Mouse (Mus musculus) liver, embryonic 12.5 days (tissue): ENCODE measurements around the gene Myo6. TPM values are rescaled to one million over a fixed set of nuclear protein-coding genes. Genes with fewer than 3 reads are reported as not detected.
"Not testable (repeated sequence)": the region's sequence is repeated elsewhere in the genome, so short reads cannot be mapped to it uniquely, and the experiment has no call there.

ENCODE experiments used
- ATAC-seq: fragments of 200-750 bp; cut with Nextera tagmentation; 2 replicates; pipeline ENCODE4 v1.8.0; 2017; ENCODE audit warnings: moderate number of reproducible peaks, mild to moderate bottlenecking, moderate library complexity
- H3K27ac ChIP-seq: fragments of 300-500 bp; sonication (generic); 2 replicates; pipeline ENCODE4 v1.5.1; 2016; ENCODE audit warnings: mild to moderate bottlenecking
- H3K27me3 ChIP-seq: fragments of 300-500 bp; sonication (generic); replicated peaks from 2 replicates; pipeline ENCODE4 v1.6.1; 2016; ENCODE audit warnings: mild to moderate bottlenecking, moderate library complexity
- H3K36me3 ChIP-seq: fragments of 300-500 bp; sonication (generic); 2 replicates; pipeline ENCODE4 v1.6.1; 2016; ENCODE audit warnings: mild to moderate bottlenecking, moderate library complexity
- H3K4me1 ChIP-seq: fragments of 300-500 bp; sonication (generic); 2 replicates; pipeline ENCODE4 v1.6.1; 2016
- H3K4me2 ChIP-seq: fragments of 300-500 bp; sonication (generic); 2 replicates; pipeline ENCODE4 v1.6.1; 2016; ENCODE audit warnings: mild to moderate bottlenecking, moderate library complexity
- H3K4me3 ChIP-seq: fragments of 300-500 bp; sonication (generic); 2 replicates; pipeline ENCODE4 v1.5.1; 2016; ENCODE audit warnings: mild to moderate bottlenecking, moderate library complexity
- H3K9ac ChIP-seq: fragments of 300-500 bp; sonication (generic); 2 replicates; pipeline ENCODE4 v1.6.1; 2016; ENCODE audit warnings: mild to moderate bottlenecking, moderate library complexity
- H3K9me3 ChIP-seq: fragments of 300-500 bp; sonication (generic); replicated peaks from 2 replicates; pipeline ENCODE4 v1.6.1; 2016; ENCODE audit warnings: mild to moderate bottlenecking, moderate library complexity
- WGBS: fragments of 180-500 bp; shearing (Covaris S2); methylation state at CpG from one replicate; pipeline ENCODE4 v1.1.7; 2016; ENCODE audit not compliant: insufficient replicate concordance; 5-methylcytosine and 5-hydroxymethylcytosine counted together
- polyA plus RNA-seq: library from polyadenylated mRNA; unstranded; fragments of >200 nt; fragmentation: Nextera tagmentation; extraction: Ambion mirVana; gene quantifications from 2 replicates; pipeline ENCODE4 v1.2.1, GENCODE M21; 2016

Myo6 gene
- polyA plus RNA-seq, 1 experiment from 2014 or later = 4.8 TPM

- H3K27me3 ChIP-seq = no peaks in the 10 kb centered on the region
- H3K36me3 ChIP-seq = no peaks in the 10 kb centered on the region
- peak; percentile 35; the same call in 1 of the 2 replicates for ATAC-seq
- no peaks in the 10 kb centered on the region for H3K4me1 ChIP-seq
- no peaks in the 10 kb centered on the region for H3K9me3 ChIP-seq
- no peak overlapping the region for H3K9ac ChIP-seq
- no peak overlapping the region for H3K4me2 ChIP-seq
- H3K4me3 ChIP-seq = no peak overlapping the region
- 20% methylated on average over 6 of the region's 6 CpGs for WGBS
- no peak overlapping the region for H3K27ac ChIP-seq
Observed at GRCm38 (mm10) chr9:80318027-80318426, 153.2 kb downstream of the Myo6 start.

- 75% methylated on average over 2 of the region's 2 CpGs for WGBS
- not testable (repeated sequence) for ATAC-seq, H3K9me3 ChIP-seq
Observed at GRCm38 (mm10) chr9:80321051-80321887, 156.4 kb downstream of the Myo6 start.

GRCm38 (mm10) chr9:80332153-80332552 lies 167.3 kb downstream of the Myo6 start:
- WGBS = 22% methylated on average over 14 of the region's 14 CpGs
- H3K4me1 ChIP-seq = no peaks in the 10 kb centered on the region
- no peaks in the 10 kb centered on the region for H3K9me3 ChIP-seq
- no peak overlapping the region for H3K4me3 ChIP-seq
- H3K4me2 ChIP-seq = peak overlapping the region; percentile 53
- no peak overlapping the region for H3K9ac ChIP-seq
- no peaks in the 10 kb centered on the region for H3K36me3 ChIP-seq
- no peaks in the 10 kb centered on the region for H3K27me3 ChIP-seq
- no peak for ATAC-seq
- no peak overlapping the region for H3K27ac ChIP-seq

More at GRCm38 (mm10) chr9:80321051-80321887, 156.4 kb downstream of the Myo6 start:
- not testable (repeated sequence) for H3K27me3 ChIP-seq, H3K9ac ChIP-seq, H3K36me3 ChIP-seq, H3K4me2 ChIP-seq, H3K4me3 ChIP-seq, H3K27ac ChIP-seq, H3K4me1 ChIP-seq

DNA sequence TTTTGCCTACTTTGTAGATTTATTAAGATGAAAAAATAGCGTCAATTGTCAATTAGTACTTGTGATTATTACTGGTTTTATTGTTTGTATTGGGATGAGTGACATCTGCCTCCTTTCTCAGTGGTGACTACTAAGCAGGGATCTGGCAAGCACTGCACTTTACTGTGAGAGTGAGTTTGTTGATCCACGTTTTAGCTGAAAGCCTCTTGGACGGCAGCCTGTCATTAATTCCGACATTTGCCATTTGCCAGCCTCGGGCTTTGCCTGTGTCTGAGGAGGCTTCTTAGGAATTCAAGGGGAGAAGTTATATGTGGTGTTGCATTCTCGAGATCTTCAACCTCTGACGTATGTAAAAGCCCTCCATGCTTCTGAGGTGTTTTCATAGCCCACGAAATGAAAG lies 168.6 kb downstream of the Myo6 start:
- H3K36me3 ChIP-seq = no peaks in the 10 kb centered on the region
- no peaks in the 10 kb centered on the region for H3K9me3 ChIP-seq
- H3K27me3 ChIP-seq = no peaks in the 10 kb centered on the region
- no peak overlapping the region for H3K4me3 ChIP-seq
- no peak overlapping the region for H3K4me2 ChIP-seq
- H3K9ac ChIP-seq = no peak overlapping the region
- H3K27ac ChIP-seq = no peak overlapping the region
- 68% methylated on average over 8 of the region's 8 CpGs for WGBS
- H3K4me1 ChIP-seq = no peaks in the 10 kb centered on the region
- no peak for ATAC-seq

- Histone ChIP-seq H3K4me1 (no peaks in the 10 kb centered on the region), H3K9ac (no peak overlapping the region), H3K4me3 (no peak overlapping the region), H3K9me3 (no peaks in the 10 kb centered on the region), H3K36me3 (no peaks in the 10 kb centered on the region), H3K27me3 (no peaks in the 10 kb centered on the region), H3K27ac (no peak overlapping the region), H3K4me2 (no peak overlapping the region)
- no peak for ATAC-seq
- WGBS = 74% methylated on average over 14 of the region's 14 CpGs
Observed at GRCm38 (mm10) chr9:80333998-80334605, 169.3 kb downstream of the Myo6 start.

GRCm38 (mm10) chr9:80335660-80336357 lies 171.0 kb downstream of the Myo6 start:
- H3K4me2 ChIP-seq = no peak overlapping the region
- H3K4me3 ChIP-seq = no peak overlapping the region
- no peak overlapping the region for H3K9ac ChIP-seq
- H3K27me3 ChIP-seq = no peaks in the 10 kb centered on the region
- WGBS = 69% methylated on average over 13 of the region's 13 CpGs
- H3K4me1 ChIP-seq = no peaks in the 10 kb centered on the region
- 0 out of 2 replicates have a peak, but pooled peaks have one; percentile 8 for ATAC-seq
- no peaks in the 10 kb centered on the region for H3K36me3 ChIP-seq
- no peak overlapping the region for H3K27ac ChIP-seq
- H3K9me3 ChIP-seq = no peaks in the 10 kb centered on the region

GRCm38 (mm10) chr9:80338026-80338425 lies 173.2 kb downstream of the Myo6 start:
- no peak for ATAC-seq
- Histone ChIP-seq H3K4me3 (no peak overlapping the region), H3K4me1 (no peaks in the 10 kb centered on the region), H3K27me3 (no peaks in the 10 kb centered on the region), H3K36me3 (no peaks in the 10 kb centered on the region), H3K9ac (no peak overlapping the region), H3K27ac (no peak overlapping the region), H3K4me2 (no peak overlapping the region), H3K9me3 (no peaks in the 10 kb centered on the region)
- 70% methylated on average over 6 of the region's 6 CpGs for WGBS

DNA sequence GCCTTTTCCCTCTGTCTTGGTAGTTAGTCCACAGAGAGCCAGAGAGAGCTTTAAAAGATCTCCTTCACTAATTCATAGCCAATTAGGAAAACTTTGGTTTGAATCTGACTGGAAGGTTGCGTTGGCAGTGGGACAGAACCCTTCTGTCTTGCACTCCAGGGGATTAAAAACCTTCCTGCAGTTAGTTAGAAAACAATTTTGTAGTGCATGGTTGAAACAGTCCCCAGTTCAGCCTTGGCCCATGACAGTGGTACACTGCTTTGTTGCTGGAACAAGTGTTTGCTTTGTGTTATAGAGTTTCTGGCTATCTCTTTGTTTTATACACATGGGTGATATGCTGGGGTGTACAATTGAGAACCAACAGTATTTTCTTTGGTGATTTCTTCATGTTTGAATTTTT lies 176.1 kb downstream of the Myo6 start:
- Histone ChIP-seq H3K36me3 (no peaks in the 10 kb centered on the region), H3K9me3 (no peaks in the 10 kb centered on the region), H3K4me1 (no peaks in the 10 kb centered on the region), H3K27ac (no peak overlapping the region), H3K27me3 (no peaks in the 10 kb centered on the region), H3K9ac (no peak overlapping the region), H3K4me2 (no peak overlapping the region), H3K4me3 (no peak overlapping the region)
- ATAC-seq = no peak
- WGBS = 79% methylated on average over 1 of the region's 1 CpGs

DNA sequence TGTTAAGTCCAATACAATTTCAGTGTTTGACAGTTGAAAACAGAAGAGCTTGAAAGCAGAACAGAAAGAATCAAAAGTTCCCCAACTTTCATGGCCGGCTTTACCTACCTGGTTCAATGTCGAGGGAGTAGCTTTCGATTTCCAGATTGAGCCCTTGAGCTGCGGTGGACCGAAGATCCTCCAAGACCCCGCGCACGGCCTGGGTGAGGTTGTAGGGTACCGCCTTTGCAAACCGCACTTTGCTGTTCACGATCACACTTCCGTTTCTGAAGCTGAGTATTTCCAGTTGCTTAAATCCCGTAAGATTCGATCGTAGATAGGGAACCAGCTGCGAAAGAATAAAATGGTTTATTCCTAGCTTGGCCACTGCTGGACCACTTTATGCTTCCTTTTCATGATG lies 176.9 kb downstream of the Myo6 start:
- Histone ChIP-seq H3K27ac (no peak overlapping the region), H3K4me1 (no peaks in the 10 kb centered on the region), H3K9me3 (no peaks in the 10 kb centered on the region), H3K4me2 (no peak overlapping the region), H3K9ac (no peak overlapping the region), H3K27me3 (no peaks in the 10 kb centered on the region), H3K4me3 (no peak overlapping the region), H3K36me3 (no peaks in the 10 kb centered on the region)
- 87% methylated on average over 16 of the region's 16 CpGs for WGBS
- ATAC-seq = no peak

GRCm38 (mm10) chr9:80342520-80342919 lies 177.7 kb downstream of the Myo6 start:
- no peaks in the 10 kb centered on the region for H3K4me1 ChIP-seq
- no peaks in the 10 kb centered on the region for H3K36me3 ChIP-seq
- H3K27ac ChIP-seq = no peak overlapping the region
- H3K9me3 ChIP-seq = no peaks in the 10 kb centered on the region
- no peak for ATAC-seq
- H3K27me3 ChIP-seq = no peaks in the 10 kb centered on the region
- WGBS = 73% methylated on average over 6 of the region's 6 CpGs
- H3K9ac ChIP-seq = no peak overlapping the region
- no peak overlapping the region for H3K4me3 ChIP-seq
- no peak overlapping the region for H3K4me2 ChIP-seq

DNA sequence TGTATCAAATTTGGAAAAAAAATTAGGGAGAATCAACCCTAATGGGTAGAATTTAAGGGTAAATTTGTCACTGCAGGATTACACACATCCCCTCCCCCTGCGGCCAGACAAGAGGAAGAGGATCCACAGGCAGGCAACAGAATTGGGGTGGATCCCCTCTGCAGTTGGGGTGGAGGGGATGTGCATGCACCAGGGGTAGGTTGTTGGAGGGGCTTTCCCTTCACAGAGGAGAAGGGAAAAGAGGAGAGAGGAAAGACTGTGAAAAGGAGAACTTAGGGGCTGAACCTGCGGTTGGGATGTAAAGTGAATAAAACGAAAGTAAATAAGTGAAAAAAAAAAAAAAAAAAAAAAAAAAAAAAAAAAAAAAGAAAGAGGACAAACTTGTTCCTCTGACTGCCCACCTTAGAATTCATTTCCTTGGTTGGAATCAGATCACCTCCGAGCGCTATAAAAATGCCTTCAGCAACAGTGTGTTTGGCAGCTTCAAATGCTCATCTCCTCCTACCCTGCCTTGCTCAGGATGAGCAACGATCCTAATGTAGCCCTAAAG lies 179.7 kb downstream of the Myo6 start:
- H3K4me3 ChIP-seq = no peak overlapping the region

GRCm38 (mm10) chr9:80351295-80351677 lies 186.5 kb downstream of the Myo6 start:
- Histone ChIP-seq H3K9me3 (no peaks in the 10 kb centered on the region), H3K27me3 (no peaks in the 10 kb centered on the region), H3K36me3 (no peaks in the 10 kb centered on the region), H3K9ac (no peak overlapping the region), H3K4me1 (no peaks in the 10 kb centered on the region), H3K4me2 (0 out of 2 replicates have a peak overlapping the region, but pooled peaks have one; percentile 15), H3K27ac (no peak overlapping the region), H3K4me3 (no peak overlapping the region)
- ATAC-seq = no peak
- 51% methylated on average over 7 of the region's 7 CpGs for WGBS

More for the DNA sequence above, 179.7 kb downstream of the Myo6 start:
- 71% methylated on average over 6 of the region's 6 CpGs for WGBS
- Histone ChIP-seq H3K9me3 (no peaks in the 10 kb centered on the region), H3K27me3 (no peaks in the 10 kb centered on the region), H3K27ac (no peak overlapping the region), H3K4me2 (no peak overlapping the region), H3K4me1 (no peaks in the 10 kb centered on the region), H3K36me3 (no peaks in the 10 kb centered on the region), H3K9ac (no peak overlapping the region)
- ATAC-seq = no peak
